Mouse (Mus musculus) retina, postnatal 7 days (tissue): ENCODE measurements at regions not wholly inside any gene's neighbourhood (a gene's known extent, or its start where the extent isn't known, plus 50 kb on each side); places are given as distances from the start of the nearest gene placed in this dataset.
"Not testable (repeated sequence)": the region's sequence is repeated elsewhere in the genome, so short reads cannot be mapped to it uniquely, and the experiment has no call there.

ENCODE experiments used
- DNase-seq: peaks from one replicate; pipeline ENCODE4 v3.0.0-alpha.2; 2012; ENCODE audit warnings: low read depth, low spot score

GRCm38 (mm10) chr17:17293932-17294534, 80.1 kb upstream of the Riok2 start:
- peak; percentile 74 for DNase-seq

GRCm38 (mm10) chr17:17295037-17295436, 79.1 kb upstream of the Riok2 start:
- not testable (repeated sequence) for DNase-seq

- not testable (repeated sequence) for DNase-seq
These were observed 70.6 kb upstream of the Riok2 start for GRCm38 (mm10) chr17:17303496-17303895.
